Mouse (Mus musculus): ENCODE measurements around the gene Gm826. TPM values are rescaled to one million over a fixed set of nuclear protein-coding genes. Genes with fewer than 3 reads are reported as not detected.

The Gm826 gene
- polyA plus RNA-seq, 1 experiment: not detected

GRCm38 (mm10) chr2:160348796-160349195, 14.8 kb upstream of the Gm826 start:
- H3K36me3 ChIP-seq (ENCODE audit: control insufficient read depth, insufficient read depth, low read length, poor library complexity, severe bottlenecking): no peaks in the 10 kb centered on the region
- no peak overlapping the region for H3K4me3 ChIP-seq (ENCODE audit: low read depth, low read length)
- no peak overlapping the region for H3K27ac ChIP-seq (ENCODE audit: insufficient read depth, low read length)
- H3K27me3 ChIP-seq (ENCODE audit: control insufficient read depth, insufficient read depth, low read length, poor library complexity, severe bottlenecking): no peaks in the 10 kb centered on the region
- peaks cover 3% of the 10 kb centered on the region for H3K4me1 ChIP-seq (ENCODE audit: control insufficient read depth, insufficient read depth, low read length)
- H3K9me3 ChIP-seq (replicated peaks; ENCODE audit: control insufficient read depth, insufficient read depth, low read length, poor library complexity, severe bottlenecking): no peaks in the 10 kb centered on the region
- no peak for TF ChIP-seq CTCF (IDR thresholded peaks at IDR 0.05; ENCODE audit: low read depth, low read length)
- peak; percentile 68; the same call in 1 of the 2 replicates for TF ChIP-seq EP300 (IDR thresholded peaks at IDR 0.05; ENCODE audit: insufficient read depth, low read depth, low read length)
- no peak for TF ChIP-seq POLR2A (IDR thresholded peaks at IDR 0.05; ENCODE audit: insufficient read depth, low read length)
- no peak overlapping the region for H3K9ac ChIP-seq (ENCODE audit: low read depth, poor library complexity, severe bottlenecking)

GRCm38 (mm10) chr2:160348072-160348604, 14.2 kb upstream of the Gm826 start:
- H3K27ac ChIP-seq (ENCODE audit: insufficient read depth, low read length): no peak overlapping the region
- H3K4me3 ChIP-seq (ENCODE audit: low read depth, low read length): no peak overlapping the region
- H3K36me3 ChIP-seq (ENCODE audit: control insufficient read depth, insufficient read depth, low read length, poor library complexity, severe bottlenecking): no peaks in the 10 kb centered on the region
- no peak overlapping the region for H3K9ac ChIP-seq (ENCODE audit: low read depth, poor library complexity, severe bottlenecking)
- no peaks in the 10 kb centered on the region for H3K9me3 ChIP-seq (replicated peaks; ENCODE audit: control insufficient read depth, insufficient read depth, low read length, poor library complexity, severe bottlenecking)
- TF ChIP-seq POLR2A (IDR thresholded peaks at IDR 0.05; ENCODE audit: insufficient read depth, low read length) (no peak), EP300 (IDR thresholded peaks at IDR 0.05; ENCODE audit: insufficient read depth, low read depth, low read length) (no peak), CTCF (IDR thresholded peaks at IDR 0.05; ENCODE audit: low read depth, low read length) (no peak)
- peaks cover 3% of the 10 kb centered on the region for H3K4me1 ChIP-seq (ENCODE audit: control insufficient read depth, insufficient read depth, low read length)
- H3K27me3 ChIP-seq (ENCODE audit: control insufficient read depth, insufficient read depth, low read length, poor library complexity, severe bottlenecking): no peaks in the 10 kb centered on the region

- Histone ChIP-seq H3K4me1 (ENCODE audit: control insufficient read depth, insufficient read depth, low read length) (peaks cover 3% of the 10 kb centered on the region), H3K9ac (ENCODE audit: low read depth, poor library complexity, severe bottlenecking) (no peak overlapping the region), H3K27ac (ENCODE audit: insufficient read depth, low read length) (no peak overlapping the region), H3K36me3 (ENCODE audit: control insufficient read depth, insufficient read depth, low read length, poor library complexity, severe bottlenecking) (no peaks in the 10 kb centered on the region), H3K9me3 (replicated peaks; ENCODE audit: control insufficient read depth, insufficient read depth, low read length, poor library complexity, severe bottlenecking) (no peaks in the 10 kb centered on the region), H3K4me3 (ENCODE audit: low read depth, low read length) (no peak overlapping the region), H3K27me3 (ENCODE audit: control insufficient read depth, insufficient read depth, low read length, poor library complexity, severe bottlenecking) (no peaks in the 10 kb centered on the region)
- TF ChIP-seq EP300 (IDR thresholded peaks at IDR 0.05; ENCODE audit: insufficient read depth, low read depth, low read length) (no peak), CTCF (IDR thresholded peaks at IDR 0.05; ENCODE audit: low read depth, low read length) (no peak), POLR2A (IDR thresholded peaks at IDR 0.05; ENCODE audit: insufficient read depth, low read length) (no peak)
Observed at GRCm38 (mm10) chr2:160345644-160346043, 11.7 kb upstream of the Gm826 start.

GRCm38 (mm10) chr2:160340121-160340520, 6.2 kb upstream of the Gm826 start:
- Histone ChIP-seq H3K27ac (ENCODE audit: insufficient read depth, low read length) (no peak overlapping the region), H3K9ac (ENCODE audit: low read depth, poor library complexity, severe bottlenecking) (no peak overlapping the region), H3K9me3 (replicated peaks; ENCODE audit: control insufficient read depth, insufficient read depth, low read length, poor library complexity, severe bottlenecking) (no peaks in the 10 kb centered on the region), H3K4me1 (ENCODE audit: control insufficient read depth, insufficient read depth, low read length) (no peaks in the 10 kb centered on the region), H3K4me3 (ENCODE audit: low read depth, low read length) (no peak overlapping the region), H3K27me3 (ENCODE audit: control insufficient read depth, insufficient read depth, low read length, poor library complexity, severe bottlenecking) (no peaks in the 10 kb centered on the region), H3K36me3 (ENCODE audit: control insufficient read depth, insufficient read depth, low read length, poor library complexity, severe bottlenecking) (no peaks in the 10 kb centered on the region)
- no peak for TF ChIP-seq EP300 (IDR thresholded peaks at IDR 0.05; ENCODE audit: insufficient read depth, low read depth, low read length)
- TF ChIP-seq POLR2A (IDR thresholded peaks at IDR 0.05; ENCODE audit: insufficient read depth, low read length): no peak
- TF ChIP-seq CTCF (IDR thresholded peaks at IDR 0.05; ENCODE audit: low read depth, low read length): no peak

- no peak overlapping the region for H3K4me3 ChIP-seq (ENCODE audit: low read depth, low read length)
- H3K9ac ChIP-seq (ENCODE audit: low read depth, poor library complexity, severe bottlenecking): no peak overlapping the region
- no peaks in the 10 kb centered on the region for H3K36me3 ChIP-seq (ENCODE audit: control insufficient read depth, insufficient read depth, low read length, poor library complexity, severe bottlenecking)
- no peaks in the 10 kb centered on the region for H3K27me3 ChIP-seq (ENCODE audit: control insufficient read depth, insufficient read depth, low read length, poor library complexity, severe bottlenecking)
- TF ChIP-seq POLR2A (IDR thresholded peaks at IDR 0.05; ENCODE audit: insufficient read depth, low read length) (no peak), EP300 (IDR thresholded peaks at IDR 0.05; ENCODE audit: insufficient read depth, low read depth, low read length) (no peak), CTCF (IDR thresholded peaks at IDR 0.05; ENCODE audit: low read depth, low read length) (no peak)
- no peaks in the 10 kb centered on the region for H3K4me1 ChIP-seq (ENCODE audit: control insufficient read depth, insufficient read depth, low read length)
- no peaks in the 10 kb centered on the region for H3K9me3 ChIP-seq (replicated peaks; ENCODE audit: control insufficient read depth, insufficient read depth, low read length, poor library complexity, severe bottlenecking)
- no peak overlapping the region for H3K27ac ChIP-seq (ENCODE audit: insufficient read depth, low read length)
Observed at GRCm38 (mm10) chr2:160339595-160339994, 5.6 kb upstream of the Gm826 start.

- TF ChIP-seq EP300 (IDR thresholded peaks at IDR 0.05; ENCODE audit: insufficient read depth, low read depth, low read length) (no peak), POLR2A (IDR thresholded peaks at IDR 0.05; ENCODE audit: insufficient read depth, low read length) (no peak), CTCF (IDR thresholded peaks at IDR 0.05; ENCODE audit: low read depth, low read length) (no peak)
- H3K36me3 ChIP-seq (ENCODE audit: control insufficient read depth, insufficient read depth, low read length, poor library complexity, severe bottlenecking): no peaks in the 10 kb centered on the region
- H3K9ac ChIP-seq (ENCODE audit: low read depth, poor library complexity, severe bottlenecking): no peak overlapping the region
- H3K27me3 ChIP-seq (ENCODE audit: control insufficient read depth, insufficient read depth, low read length, poor library complexity, severe bottlenecking): no peaks in the 10 kb centered on the region
- no peak overlapping the region for H3K4me3 ChIP-seq (ENCODE audit: low read depth, low read length)
- H3K27ac ChIP-seq (ENCODE audit: insufficient read depth, low read length): no peak overlapping the region
- no peaks in the 10 kb centered on the region for H3K4me1 ChIP-seq (ENCODE audit: control insufficient read depth, insufficient read depth, low read length)
- H3K9me3 ChIP-seq (replicated peaks; ENCODE audit: control insufficient read depth, insufficient read depth, low read length, poor library complexity, severe bottlenecking): no peaks in the 10 kb centered on the region
Observed at GRCm38 (mm10) chr2:160336053-160336452, 2.1 kb upstream of the Gm826 start.
